Mouse (Mus musculus) embryonic facial prominence, embryonic 12.5 days (tissue): ENCODE data around the gene Nat9. TPM values are rescaled to one million over a fixed set of nuclear protein-coding genes. Genes with fewer than 3 reads are reported as not detected.

Experiments
- ATAC-seq: fragments of 200-750 bp; cut with Nextera tagmentation; 2 replicates; pipeline ENCODE4 v1.8.0; 2017; ENCODE audit not compliant: insufficient number of reproducible peaks, insufficient read depth, low FRiP score, low TSS enrichment
- H3K27ac ChIP-seq: fragments of 300-500 bp; sonication (generic); 2 replicates; pipeline ENCODE4 v1.5.1; 2016; ENCODE audit warnings: mild to moderate bottlenecking
- H3K27me3 ChIP-seq: fragments of 300-500 bp; sonication (generic); 2 replicates; pipeline ENCODE4 v1.6.1; 2016; ENCODE audit warnings: mild to moderate bottlenecking, moderate library complexity
- H3K36me3 ChIP-seq: fragments of 300-500 bp; sonication (generic); 2 replicates; pipeline ENCODE4 v1.6.1; 2016; ENCODE audit warnings: mild to moderate bottlenecking
- H3K4me1 ChIP-seq: fragments of 300-500 bp; sonication (generic); 2 replicates; pipeline ENCODE4 v1.6.1; 2016
- H3K4me2 ChIP-seq: fragments of 300-500 bp; sonication (generic); replicated peaks from 2 replicates; pipeline ENCODE4 v1.6.1; 2016; ENCODE audit warnings: mild to moderate bottlenecking, moderate library complexity
- H3K4me3 ChIP-seq: fragments of 300-500 bp; sonication (generic); 2 replicates; pipeline ENCODE4 v1.5.1; 2016; ENCODE audit warnings: mild to moderate bottlenecking
- H3K9ac ChIP-seq: fragments of 300-500 bp; sonication (generic); 2 replicates; pipeline ENCODE4 v1.6.1; 2016; ENCODE audit warnings: mild to moderate bottlenecking, moderate library complexity
- H3K9me3 ChIP-seq: fragments of 300-500 bp; sonication (generic); 2 replicates; pipeline ENCODE4 v1.6.1; 2016; ENCODE audit warnings: mild to moderate bottlenecking, moderate library complexity
- WGBS: fragments of 180-500 bp; shearing (Covaris S2); methylation state at CpG from one replicate; pipeline ENCODE4 v1.1.7; 2016; 5-methylcytosine and 5-hydroxymethylcytosine counted together
- polyA plus RNA-seq: library from polyadenylated mRNA; unstranded; fragments of >200 nt; fragmentation: Nextera tagmentation; extraction: Ambion mirVana; gene quantifications from 2 replicates; pipeline ENCODE4 v1.2.1, GENCODE M21; 2016

Nat9 gene
- polyA plus RNA-seq, 1 experiment from 2014 or later = 23.7 TPM

DNA sequence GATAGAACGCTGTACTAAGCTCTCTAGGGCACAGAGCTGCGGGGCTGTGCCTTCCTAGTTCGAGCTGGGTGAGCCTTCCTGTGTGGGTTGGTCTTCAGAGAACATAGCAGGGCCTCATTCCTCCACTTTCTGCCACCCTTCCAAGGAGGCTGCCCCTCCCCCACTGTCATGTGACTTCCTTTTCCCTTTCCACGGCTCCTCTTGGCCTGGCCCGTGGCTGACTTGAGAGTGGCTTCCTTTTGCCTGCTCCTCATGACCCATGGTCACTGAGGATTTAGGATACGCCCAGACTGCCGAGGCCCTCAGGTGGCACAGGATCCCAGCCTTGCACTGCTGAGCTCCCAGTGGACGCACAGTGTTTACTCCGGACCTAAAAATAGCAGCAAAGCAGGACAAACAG lies 4.5 kb upstream of the Nat9 start:
- Histone ChIP-seq H3K36me3 (0 out of 2 replicates have a peak, but pooled peaks cover 1% of the 10 kb centered on the region), H3K4me3 (no peak overlapping the region), H3K9ac (no peak overlapping the region), H3K4me2 (no peak overlapping the region), H3K9me3 (no peaks in the 10 kb centered on the region), H3K27ac (no peak overlapping the region), H3K27me3 (no peaks in the 10 kb centered on the region), H3K4me1 (peaks cover 11% of the 10 kb centered on the region)
- WGBS = 61% methylated on average over 9 of the region's 9 CpGs
- no peak for ATAC-seq

DNA sequence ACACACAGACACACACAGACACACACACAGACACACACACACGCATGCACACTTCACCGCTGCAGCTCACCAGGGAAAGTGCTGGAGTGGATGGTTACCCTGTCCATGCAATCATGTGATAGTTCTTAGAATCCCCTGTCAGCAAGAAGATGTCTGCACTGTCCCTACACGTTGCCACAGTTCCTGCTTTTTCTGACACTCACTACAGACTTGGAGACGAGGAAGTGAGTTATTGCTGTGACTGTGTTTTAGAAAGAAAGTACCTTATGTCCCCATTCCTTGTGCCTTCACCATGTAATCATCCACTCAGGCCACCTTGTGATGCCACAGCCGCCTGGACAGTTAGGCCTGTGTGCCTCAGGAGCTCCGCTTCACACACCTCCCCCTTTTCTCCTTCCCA lies 1.6 kb upstream of the Nat9 start:
- Histone ChIP-seq H3K36me3 (no peaks in the 10 kb centered on the region), H3K9ac (no peak overlapping the region), H3K27ac (no peak overlapping the region), H3K4me1 (peaks cover 20% of the 10 kb centered on the region), H3K4me3 (no peak overlapping the region), H3K27me3 (no peaks in the 10 kb centered on the region), H3K9me3 (no peaks in the 10 kb centered on the region), H3K4me2 (no peak overlapping the region)
- no peak for ATAC-seq
- WGBS = 90% methylated on average over 6 of the region's 6 CpGs

DNA sequence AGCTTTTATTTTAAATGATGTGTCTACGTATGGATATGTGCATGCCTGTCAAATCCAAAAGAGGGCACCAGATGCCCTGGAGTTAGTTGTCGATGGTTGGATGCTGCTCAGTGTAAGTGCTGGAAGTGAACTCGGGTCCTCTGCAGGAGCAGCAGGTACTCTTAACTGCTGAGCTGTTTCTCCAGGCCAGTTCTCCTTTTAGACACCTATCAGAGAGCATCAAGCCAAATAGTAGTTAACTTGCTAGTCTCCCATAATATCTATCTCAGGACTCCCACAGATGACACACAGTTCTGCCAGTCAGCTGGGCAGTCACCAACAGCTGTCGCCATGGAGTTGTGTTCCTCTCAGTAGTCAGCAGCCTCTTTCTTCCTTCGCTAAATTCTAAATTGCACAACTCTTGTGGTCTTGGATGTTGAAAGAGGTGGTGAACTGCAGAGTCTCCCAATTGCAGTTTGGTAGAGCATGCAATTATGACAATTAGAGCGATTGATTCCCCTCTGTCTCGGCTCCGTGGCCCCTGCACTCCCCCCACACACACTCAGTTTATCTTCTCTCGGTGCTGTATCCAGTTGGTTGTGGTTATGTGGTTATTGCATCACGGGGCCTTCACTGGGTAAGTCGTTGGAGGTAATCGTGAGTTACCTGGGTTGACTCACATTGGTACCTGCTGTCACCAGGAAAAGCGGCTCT lies 1.0 kb upstream of the Nat9 start:
- no peak overlapping the region for H3K4me2 ChIP-seq
- no peak for ATAC-seq
- H3K4me3 ChIP-seq = no peak overlapping the region
- no peaks in the 10 kb centered on the region for H3K36me3 ChIP-seq
- peaks cover 20% of the 10 kb centered on the region for H3K4me1 ChIP-seq
- H3K9ac ChIP-seq = no peak overlapping the region
- no peaks in the 10 kb centered on the region for H3K9me3 ChIP-seq
- H3K27ac ChIP-seq = no peak overlapping the region
- 82% methylated on average over 13 of the region's 13 CpGs for WGBS
- H3K27me3 ChIP-seq = no peaks in the 10 kb centered on the region

DNA sequence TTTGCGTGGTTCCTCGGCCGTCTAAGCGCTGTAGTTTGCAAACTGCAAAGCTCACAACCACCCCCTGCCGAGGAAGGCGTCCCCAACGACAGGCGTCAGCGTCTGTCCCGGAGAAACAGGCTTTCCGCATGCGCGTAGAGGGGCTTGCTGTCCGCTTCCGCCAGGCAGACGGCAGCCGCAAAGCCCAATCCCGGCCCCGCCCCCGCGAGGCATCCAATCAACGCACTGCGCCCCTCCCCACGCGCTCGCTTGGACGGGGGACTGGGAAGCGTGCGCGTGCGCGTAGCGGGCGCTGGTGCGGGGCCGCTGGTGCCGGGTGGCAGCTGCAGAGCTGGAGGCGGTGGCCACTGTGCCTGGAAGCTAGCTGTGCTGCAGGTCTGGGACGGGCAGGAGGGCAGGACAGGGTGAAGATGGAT lies 427 bp downstream of the Nat9 start, which contains the start of gene Tmem104:
Gene Tmem104, plus strand, starts transcription at position 264 of the 416 bp plus-strand sequence.
- WGBS = under 1% methylated on average over 39 of the region's 39 CpGs
- Histone ChIP-seq H3K4me1 (peaks cover 19% of the 10 kb centered on the region), H3K9me3 (no peaks in the 10 kb centered on the region), H3K27me3 (no peaks in the 10 kb centered on the region), H3K27ac (peak within 1 kb of the TSS; percentile 65), H3K4me2 (peak within 1 kb of the TSS; percentile 86), H3K36me3 (no peaks in the 10 kb centered on the region), H3K4me3 (peak within 1 kb of the TSS; percentile 65), H3K9ac (peak within 1 kb of the TSS; percentile 71)
- peak; percentile 88 for ATAC-seq

DNA sequence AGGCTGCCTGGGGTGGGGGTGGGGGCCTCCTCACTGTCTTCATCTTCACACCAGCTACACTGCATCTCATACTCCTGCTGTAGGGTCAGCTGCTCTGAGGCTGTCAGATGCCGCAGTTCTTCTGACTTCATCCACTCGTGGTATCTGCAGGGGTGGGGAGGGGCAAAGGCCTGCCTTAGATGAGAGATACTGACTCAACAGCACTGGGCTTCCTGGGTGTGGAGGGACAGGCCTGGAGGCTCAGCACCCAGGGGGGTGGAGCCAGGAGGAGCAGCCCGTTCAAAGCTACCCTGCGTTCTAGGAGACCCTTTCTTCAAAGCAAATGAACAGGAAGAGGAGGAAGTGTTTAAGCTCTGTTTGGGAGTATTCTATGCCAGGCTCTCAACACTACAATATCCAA lies 2.7 kb downstream of the Nat9 start:
- Histone ChIP-seq H3K27me3 (no peaks in the 10 kb centered on the region), H3K27ac (no peak overlapping the region), H3K9me3 (no peaks in the 10 kb centered on the region), H3K4me3 (no peak overlapping the region), H3K4me2 (no peak overlapping the region), H3K4me1 (peaks cover 17% of the 10 kb centered on the region), H3K36me3 (no peaks in the 10 kb centered on the region), H3K9ac (peak overlapping the region; percentile 19; the same call in 1 of the 2 replicates)
- 42% methylated on average over 4 of the region's 4 CpGs for WGBS
- no peak for ATAC-seq

DNA sequence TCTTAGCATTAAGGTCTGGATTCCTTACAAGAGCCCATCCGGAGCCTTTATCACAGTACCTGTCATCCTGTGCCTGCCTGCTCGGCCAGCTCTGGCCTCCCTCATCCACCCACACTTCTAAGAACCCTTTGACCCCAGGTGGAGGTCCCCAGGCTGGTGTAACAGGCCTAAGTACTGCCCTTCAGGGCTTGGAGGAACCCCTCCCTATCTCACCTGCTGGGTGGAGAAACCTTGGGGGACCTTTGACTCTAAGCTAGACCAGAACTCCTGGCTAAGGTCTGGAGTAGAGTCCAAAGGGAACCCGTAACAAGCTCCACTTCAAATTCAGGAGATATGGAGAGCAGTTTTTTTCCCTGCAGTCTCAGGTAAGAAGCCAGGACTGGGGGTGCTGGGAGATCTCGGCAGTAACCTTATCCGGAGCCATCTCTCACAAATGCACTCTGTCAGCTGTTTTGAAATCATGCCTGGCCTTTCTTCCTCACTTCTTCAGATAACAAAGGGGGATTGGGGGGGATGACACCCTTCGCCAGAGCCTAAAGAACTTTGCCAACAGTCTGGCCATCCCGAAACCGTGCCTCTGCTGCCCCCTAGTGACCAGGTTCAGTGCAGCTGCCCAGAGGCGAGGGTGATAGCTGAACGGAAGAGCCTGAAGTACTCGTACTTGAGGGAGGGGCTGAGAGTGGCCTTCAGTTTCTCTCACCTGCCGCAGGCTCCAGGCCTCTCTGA lies 5.6 kb downstream of the Nat9 start:
- no peak overlapping the region for H3K4me3 ChIP-seq
- H3K36me3 ChIP-seq = no peaks in the 10 kb centered on the region
- no peak overlapping the region for H3K4me2 ChIP-seq
- peaks cover 21% of the 10 kb centered on the region for H3K4me1 ChIP-seq
- no peak overlapping the region for H3K9ac ChIP-seq
- 22% methylated on average over 12 of the region's 12 CpGs for whole genome bisulfite sequencing
- no peak overlapping the region for H3K27ac ChIP-seq
- no peaks in the 10 kb centered on the region for H3K27me3 ChIP-seq
- no peaks in the 10 kb centered on the region for H3K9me3 ChIP-seq
- no peak for ATAC-seq

DNA sequence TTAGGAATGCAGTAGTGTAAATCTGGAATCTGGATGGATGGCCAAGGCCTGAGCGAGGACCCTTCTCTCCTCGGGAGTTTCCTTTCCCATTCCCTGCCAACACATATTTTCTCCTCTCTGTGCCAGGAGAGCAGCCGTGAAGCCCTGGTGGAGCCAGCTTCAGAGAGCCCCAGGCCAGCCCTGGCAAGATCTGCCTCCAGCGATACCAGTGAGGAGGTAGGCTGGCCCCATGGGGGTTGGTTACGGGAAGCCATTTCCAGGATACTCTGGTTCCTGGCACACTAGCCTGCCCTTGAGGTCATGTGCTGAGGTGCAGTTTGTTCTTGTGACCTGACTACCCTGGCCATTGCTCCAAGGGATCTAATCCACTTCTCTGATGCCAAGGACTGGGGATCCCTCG lies 7.8 kb downstream of the Nat9 start:
- no peak overlapping the region for H3K9ac ChIP-seq
- no peak overlapping the region for H3K4me3 ChIP-seq
- no peak for ATAC-seq
- peaks cover 12% of the 10 kb centered on the region for H3K27me3 ChIP-seq
- no peaks in the 10 kb centered on the region for H3K9me3 ChIP-seq
- H3K4me1 ChIP-seq = peaks cover 33% of the 10 kb centered on the region
- no peaks in the 10 kb centered on the region for H3K36me3 ChIP-seq
- no peak overlapping the region for H3K4me2 ChIP-seq
- WGBS = 78% methylated on average over 6 of the region's 6 CpGs
- no peak overlapping the region for H3K27ac ChIP-seq

DNA sequence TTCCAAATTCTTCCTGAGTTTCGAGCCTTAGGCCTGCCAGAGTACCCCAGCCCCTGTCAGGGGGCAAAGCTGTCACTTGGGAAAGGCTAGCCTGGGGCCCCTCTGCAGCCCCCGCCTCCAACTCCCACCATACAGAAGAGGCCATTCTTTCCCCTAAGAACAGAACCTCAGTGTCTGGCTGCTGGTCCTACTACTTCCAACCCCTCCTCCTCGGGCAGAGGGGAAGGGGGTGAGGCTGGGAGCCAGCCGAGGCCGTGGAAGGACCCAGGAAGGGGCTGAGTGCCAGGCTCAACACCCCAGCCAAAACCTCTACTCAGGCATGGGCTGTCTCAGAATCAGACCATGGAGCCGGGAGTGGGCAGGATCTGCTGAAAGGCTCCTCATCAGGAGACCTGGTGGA lies 8.5 kb downstream of the Nat9 start:
- no peak for ATAC-seq
- Histone ChIP-seq H3K27ac (no peak overlapping the region), H3K27me3 (peaks cover 19% of the 10 kb centered on the region), H3K36me3 (no peaks in the 10 kb centered on the region), H3K4me2 (no peak overlapping the region), H3K4me3 (no peak overlapping the region), H3K4me1 (peaks cover 39% of the 10 kb centered on the region), H3K9ac (no peak overlapping the region), H3K9me3 (no peaks in the 10 kb centered on the region)
- 46% methylated on average over 6 of the region's 6 CpGs for WGBS

DNA sequence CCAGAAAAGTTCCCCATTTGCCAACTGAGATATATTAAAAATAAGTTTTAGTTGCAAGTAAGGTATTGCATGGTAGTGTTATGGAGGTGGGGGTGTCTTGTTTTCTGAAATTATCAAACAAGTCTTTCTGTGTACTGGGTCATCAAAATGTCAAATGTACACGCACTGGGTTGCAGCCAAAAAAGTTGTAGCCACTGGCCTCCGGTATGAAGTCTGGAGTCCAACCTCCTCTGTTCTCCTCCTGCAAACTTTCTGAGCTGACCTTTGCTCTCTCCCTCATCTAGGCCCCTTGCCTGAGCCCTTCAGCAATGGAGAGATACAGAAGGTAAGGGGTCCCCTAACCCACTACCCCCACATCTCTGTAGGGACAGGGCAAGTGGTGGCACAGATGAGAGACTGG lies 8.9 kb downstream of the Nat9 start:
- H3K4me2 ChIP-seq = no peak overlapping the region
- H3K27me3 ChIP-seq = peaks cover 24% of the 10 kb centered on the region
- no peaks in the 10 kb centered on the region for H3K9me3 ChIP-seq
- no peaks in the 10 kb centered on the region for H3K36me3 ChIP-seq
- no peak overlapping the region for H3K9ac ChIP-seq
- no peak overlapping the region for H3K4me3 ChIP-seq
- peaks cover 43% of the 10 kb centered on the region for H3K4me1 ChIP-seq
- no peak for ATAC-seq
- WGBS = 67% methylated on average over 2 of the region's 2 CpGs
- H3K27ac ChIP-seq = no peak overlapping the region

DNA sequence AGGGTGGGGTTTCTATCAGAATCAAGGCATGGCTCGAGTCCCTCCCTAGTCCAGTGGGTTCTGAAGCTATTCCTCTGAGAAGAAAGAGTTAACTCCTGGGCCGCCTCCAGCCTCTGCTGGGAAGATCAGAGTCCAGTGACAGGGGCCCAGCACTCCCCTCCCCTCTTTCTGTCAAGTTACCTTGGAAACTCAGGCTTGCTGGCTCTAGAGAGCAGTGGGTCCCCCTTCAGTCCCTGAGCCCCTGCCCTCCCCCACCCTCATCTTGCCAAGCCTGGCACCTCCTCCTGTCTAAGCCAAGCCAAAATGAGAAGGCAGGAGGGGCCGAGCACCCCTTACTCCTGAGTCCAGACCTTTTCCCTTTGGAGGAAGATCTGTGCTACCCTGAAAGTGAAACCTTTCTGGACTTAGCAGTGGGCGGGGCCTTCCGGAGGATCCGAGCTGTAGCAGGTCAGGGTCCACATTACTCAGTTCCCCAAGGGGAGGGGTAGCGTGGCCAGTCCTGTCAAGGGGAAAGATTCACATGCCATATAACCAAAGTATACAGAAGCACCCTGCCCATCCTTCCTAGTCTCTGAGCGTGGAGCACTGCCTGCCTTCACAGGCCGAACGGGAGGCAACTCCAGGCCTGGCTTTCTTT lies 10.0 kb downstream of the Nat9 start:
- Histone ChIP-seq H3K4me1 (peaks cover 54% of the 10 kb centered on the region), H3K27me3 (peaks cover 24% of the 10 kb centered on the region), H3K36me3 (no peaks in the 10 kb centered on the region), H3K4me3 (no peak overlapping the region), H3K27ac (0 out of 2 replicates have a peak overlapping the region, but pooled peaks have one; percentile 4), H3K9ac (no peak overlapping the region), H3K9me3 (no peaks in the 10 kb centered on the region), H3K4me2 (peak overlapping the region; percentile 9; the same call in 1 of the 2 replicates)
- ATAC-seq = peak; percentile 8; the same call in 1 of the 2 replicates
- WGBS = 32% methylated on average over 10 of the region's 10 CpGs

DNA sequence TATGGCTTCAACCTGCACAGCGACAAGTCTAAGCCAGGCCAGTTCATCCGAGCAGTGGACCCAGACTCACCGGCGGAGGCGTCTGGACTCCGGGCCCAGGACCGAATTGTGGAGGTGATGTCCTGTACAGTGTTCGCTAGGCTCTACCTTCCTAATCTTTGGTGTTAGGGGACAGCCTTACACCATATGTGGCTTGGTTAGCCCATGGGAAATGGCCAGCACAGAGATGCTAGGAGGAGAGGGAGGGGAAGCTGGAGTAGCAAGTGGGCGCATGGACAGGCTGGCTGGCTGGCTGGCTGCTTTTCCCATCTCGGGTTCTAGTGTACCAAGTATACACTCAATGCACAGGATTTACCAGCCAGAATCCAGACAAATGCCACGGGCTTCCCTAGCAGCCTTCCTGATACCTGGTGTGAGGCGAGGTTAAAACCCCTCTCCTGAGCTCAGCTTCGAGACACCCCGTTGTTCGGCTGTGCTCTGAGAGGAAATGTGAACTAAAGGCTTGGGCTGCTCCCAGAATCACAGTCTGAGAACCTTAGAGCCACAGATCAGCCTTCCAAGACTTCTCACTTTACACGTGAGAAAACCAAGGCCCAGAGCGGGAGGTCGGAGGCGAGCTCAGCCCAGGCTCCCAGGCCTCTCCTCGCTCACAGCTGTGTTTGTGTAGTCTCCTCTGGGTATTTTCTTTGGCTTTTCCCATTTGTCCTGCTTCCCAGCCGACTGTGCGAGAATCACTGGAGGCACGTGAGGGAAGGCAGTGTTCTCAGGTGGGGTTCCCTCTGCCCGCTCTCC lies 11.1 kb downstream of the Nat9 start:
- peak overlapping the region; percentile 71 for H3K27ac ChIP-seq
- no peak overlapping the region for H3K9ac ChIP-seq
- 54% methylated on average over 24 of the region's 24 CpGs for WGBS
- ATAC-seq = no peak
- H3K4me2 ChIP-seq = no peak overlapping the region
- no peaks in the 10 kb centered on the region for H3K9me3 ChIP-seq
- H3K36me3 ChIP-seq = no peaks in the 10 kb centered on the region
- H3K4me1 ChIP-seq = peaks cover 65% of the 10 kb centered on the region
- no peak overlapping the region for H3K4me3 ChIP-seq
- peaks cover 30% of the 10 kb centered on the region for H3K27me3 ChIP-seq
